Mouse (Mus musculus): ENCODE results near the gene B4galt4. TPM values are rescaled to one million over a fixed set of nuclear protein-coding genes. Genes with fewer than 3 reads are reported as not detected.

B4galt4 gene
- polyA plus RNA-seq, 1 experiment: 19.3 TPM

DNA sequence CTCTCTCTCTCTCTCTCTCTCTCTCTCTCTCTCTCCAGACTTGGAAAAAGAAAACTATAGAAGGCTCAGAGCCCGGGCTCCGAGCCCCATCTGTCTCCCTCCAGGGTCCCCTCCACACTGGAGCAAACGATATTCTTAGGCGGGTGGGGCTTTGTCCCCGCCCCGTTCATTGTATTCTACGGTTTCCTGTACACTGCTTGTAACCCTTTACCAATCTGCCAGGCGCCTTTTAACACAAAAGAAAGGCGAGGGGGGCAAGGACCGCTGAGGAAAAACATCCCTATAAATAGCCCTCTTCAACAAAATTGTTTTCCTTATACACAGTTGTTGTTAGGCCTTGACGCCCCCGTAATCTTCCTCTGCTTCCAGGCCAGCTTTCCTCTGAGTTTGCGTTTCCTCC is 17.1 kb upstream of the B4galt4 start:
- Histone ChIP-seq H3K27ac (ENCODE audit: insufficient read depth, low read length) (peak overlapping the region; percentile 81), H3K4me3 (ENCODE audit: insufficient read depth, low read length) (no peak overlapping the region), H3K4me1 (ENCODE audit: control insufficient read depth, insufficient read depth, low read length) (no peaks in the 10 kb centered on the region)
- no peak for TF ChIP-seq CTCF (IDR thresholded peaks at IDR 0.05; ENCODE audit: extremely low read depth, insufficient read depth, low read length)
- no peak for TF ChIP-seq POLR2A (IDR thresholded peaks at IDR 0.05; ENCODE audit: extremely low read depth, insufficient read depth, low read length)

DNA sequence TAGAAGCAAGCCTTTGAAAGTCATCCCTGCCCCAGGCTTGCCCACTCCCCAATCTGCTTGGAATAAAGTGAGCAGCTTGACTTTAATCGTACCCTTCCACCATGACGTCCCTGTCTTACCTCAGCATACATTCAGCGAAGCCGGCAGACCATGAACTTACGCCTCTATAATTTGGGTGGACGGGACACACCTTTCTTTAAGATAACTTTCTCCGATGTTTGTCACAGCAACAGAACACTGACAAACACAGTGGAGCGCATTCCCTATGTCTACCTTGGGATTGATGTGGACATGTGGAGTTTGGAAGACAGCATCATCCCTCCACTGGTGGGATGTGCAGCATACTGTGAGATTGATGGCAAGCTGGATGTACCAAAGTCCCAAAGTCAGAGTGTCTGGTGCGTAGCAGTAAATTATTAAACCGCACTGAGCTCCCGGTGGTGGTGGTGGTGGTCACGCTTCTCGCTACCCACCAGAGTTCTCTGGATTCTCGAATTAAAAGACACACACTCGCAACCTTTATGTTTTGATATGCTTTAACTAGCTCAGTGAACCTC is 13.4 kb upstream of the B4galt4 start:
- H3K4me1 ChIP-seq (ENCODE audit: control insufficient read depth, insufficient read depth, low read length): no peaks in the 10 kb centered on the region
- no peak overlapping the region for H3K27ac ChIP-seq (ENCODE audit: insufficient read depth, low read length)
- no peak overlapping the region for H3K4me3 ChIP-seq (ENCODE audit: insufficient read depth, low read length)
- TF ChIP-seq CTCF (IDR thresholded peaks at IDR 0.05; ENCODE audit: extremely low read depth, insufficient read depth, low read length): no peak

DNA sequence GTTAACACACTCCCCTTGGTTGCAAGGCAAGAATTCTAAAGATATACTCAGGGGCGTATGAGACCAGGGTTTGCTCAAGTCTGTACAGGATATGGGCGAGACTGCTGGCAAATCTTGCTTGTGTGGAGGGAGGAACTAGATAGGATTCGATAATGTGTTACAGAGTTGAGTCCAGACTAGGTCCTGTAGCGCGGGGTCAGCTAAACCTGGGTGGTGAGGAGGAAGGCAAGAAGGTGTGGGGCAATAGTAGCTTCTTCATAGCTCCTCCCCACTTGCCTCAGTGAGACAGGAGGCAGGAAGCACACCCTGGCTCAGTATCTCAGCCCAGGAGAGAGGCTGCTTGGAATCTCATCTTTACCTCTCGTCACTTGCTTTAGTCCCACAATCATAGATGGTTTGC is 12.9 kb upstream of the B4galt4 start:
- H3K4me1 ChIP-seq (ENCODE audit: control insufficient read depth, insufficient read depth, low read length): no peaks in the 10 kb centered on the region
- no peak for TF ChIP-seq POLR2A (IDR thresholded peaks at IDR 0.05; ENCODE audit: extremely low read depth, insufficient read depth, low read length)
- no peak for TF ChIP-seq CTCF (IDR thresholded peaks at IDR 0.05; ENCODE audit: extremely low read depth, insufficient read depth, low read length)
- H3K27ac ChIP-seq (ENCODE audit: insufficient read depth, low read length): no peak overlapping the region
- H3K4me3 ChIP-seq (ENCODE audit: insufficient read depth, low read length): no peak overlapping the region

DNA sequence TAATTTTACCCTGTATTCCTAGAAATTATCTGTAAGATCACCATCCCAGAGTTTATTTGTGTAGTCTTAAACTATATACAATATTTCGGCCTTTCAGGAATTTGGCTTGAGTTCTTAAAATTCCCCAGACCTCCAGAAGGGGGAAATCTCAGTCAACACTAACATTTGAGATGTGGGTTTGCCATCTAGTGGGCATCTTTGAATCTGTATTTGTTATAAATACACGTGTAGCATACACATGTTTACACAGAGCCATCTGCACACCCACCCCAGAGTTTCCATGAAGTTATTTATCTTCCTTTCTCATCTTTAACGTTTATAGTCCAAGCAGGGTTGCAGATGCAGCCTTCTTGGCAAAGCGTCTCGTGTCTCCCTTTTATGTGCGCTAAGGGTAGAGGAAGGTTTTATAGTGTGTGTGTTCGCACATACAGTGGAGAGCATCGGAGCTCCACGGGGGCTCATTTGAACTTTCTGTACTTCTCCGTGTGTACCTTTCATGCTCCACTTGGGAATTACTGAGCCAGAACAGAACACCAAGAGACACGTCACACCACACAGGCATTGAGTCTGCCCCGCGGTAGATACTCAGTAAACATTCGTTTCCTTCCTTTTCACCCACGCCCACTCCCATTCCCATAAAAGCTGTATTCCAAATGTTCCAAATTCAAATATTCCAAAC is 12.3 kb upstream of the B4galt4 start:
- Histone ChIP-seq H3K4me1 (ENCODE audit: control insufficient read depth, insufficient read depth, low read length) (no peaks in the 10 kb centered on the region), H3K27ac (ENCODE audit: insufficient read depth, low read length) (no peak overlapping the region), H3K4me3 (ENCODE audit: insufficient read depth, low read length) (peak overlapping the region; percentile 10; the same call in 1 of the 2 replicates)
- TF ChIP-seq POLR2A (IDR thresholded peaks at IDR 0.05; ENCODE audit: extremely low read depth, insufficient read depth, low read length) (no peak), CTCF (IDR thresholded peaks at IDR 0.05; ENCODE audit: extremely low read depth, insufficient read depth, low read length) (peak; percentile 54; the same call in 1 of the 2 replicates)

GRCm38 (mm10) chr16:38730921-38731320 is 11.1 kb upstream of the B4galt4 start:
- H3K4me3 ChIP-seq (ENCODE audit: insufficient read depth, low read length): no peak overlapping the region
- no peak overlapping the region for H3K27ac ChIP-seq (ENCODE audit: insufficient read depth, low read length)
- no peaks in the 10 kb centered on the region for H3K4me1 ChIP-seq (ENCODE audit: control insufficient read depth, insufficient read depth, low read length)
- TF ChIP-seq POLR2A (IDR thresholded peaks at IDR 0.05; ENCODE audit: extremely low read depth, insufficient read depth, low read length) (no peak), CTCF (IDR thresholded peaks at IDR 0.05; ENCODE audit: extremely low read depth, insufficient read depth, low read length) (no peak)

DNA sequence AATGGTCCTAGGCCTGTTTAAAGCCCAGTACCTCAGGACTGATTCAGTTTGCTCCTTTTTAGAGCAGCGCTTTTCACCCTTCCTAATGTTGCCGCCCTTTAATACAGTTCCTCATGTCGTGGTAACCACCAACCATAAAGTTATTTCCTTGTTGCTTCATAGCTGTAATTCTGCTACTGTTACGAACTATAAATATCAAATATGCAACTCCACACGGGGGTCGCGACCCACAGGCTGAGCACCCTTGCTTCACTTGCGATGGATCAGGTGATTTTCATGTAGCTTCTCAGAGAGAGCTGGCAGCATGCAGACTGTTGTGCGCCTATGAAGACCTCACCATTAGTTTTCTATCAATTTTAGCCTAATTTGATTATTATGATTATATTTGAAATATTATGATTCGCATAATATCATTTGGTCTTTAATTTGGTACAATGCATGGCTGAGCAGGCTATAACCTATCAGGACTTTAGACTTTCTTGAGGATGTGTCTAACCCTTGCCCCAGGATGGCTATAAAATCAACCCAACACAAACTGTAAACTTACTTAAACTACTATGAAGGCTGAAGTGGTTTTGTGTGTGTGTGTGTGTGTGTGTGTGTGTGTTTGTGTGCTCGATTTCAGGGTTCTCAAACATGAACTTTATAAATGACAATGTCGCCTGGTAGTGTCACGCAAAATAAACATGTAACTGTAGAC is 710 bp upstream of the B4galt4 start:
- no peak for TF ChIP-seq POLR2A (IDR thresholded peaks at IDR 0.05; ENCODE audit: extremely low read depth, insufficient read depth, low read length)
- TF ChIP-seq CTCF (IDR thresholded peaks at IDR 0.05; ENCODE audit: extremely low read depth, insufficient read depth, low read length): no peak
- Histone ChIP-seq H3K27ac (ENCODE audit: insufficient read depth, low read length) (no peak overlapping the region), H3K4me3 (ENCODE audit: insufficient read depth, low read length) (peak overlapping the region; percentile 79), H3K4me1 (ENCODE audit: control insufficient read depth, insufficient read depth, low read length) (no peaks in the 10 kb centered on the region; the same call in 1 of the 2 replicates)

- no peaks in the 10 kb centered on the region; the same call in 1 of the 2 replicates for H3K4me1 ChIP-seq (ENCODE audit: control insufficient read depth, insufficient read depth, low read length)
- TF ChIP-seq CTCF (IDR thresholded peaks at IDR 0.05; ENCODE audit: extremely low read depth, insufficient read depth, low read length): no peak
- no peak for TF ChIP-seq POLR2A (IDR thresholded peaks at IDR 0.05; ENCODE audit: extremely low read depth, insufficient read depth, low read length)
- peak overlapping the region; percentile 79 for H3K4me3 ChIP-seq (ENCODE audit: insufficient read depth, low read length)
- H3K27ac ChIP-seq (ENCODE audit: insufficient read depth, low read length): peak overlapping the region; percentile 95
Observed at GRCm38 (mm10) chr16:38742659-38743131, 631 bp downstream of the B4galt4 start.

GRCm38 (mm10) chr16:38743941-38744673 is 2.0 kb downstream of the B4galt4 start:
- Histone ChIP-seq H3K27ac (ENCODE audit: insufficient read depth, low read length) (peak overlapping the region; percentile 76), H3K4me3 (ENCODE audit: insufficient read depth, low read length) (no peak overlapping the region), H3K4me1 (ENCODE audit: control insufficient read depth, insufficient read depth, low read length) (no peaks in the 10 kb centered on the region; the same call in 1 of the 2 replicates)
- TF ChIP-seq POLR2A (IDR thresholded peaks at IDR 0.05; ENCODE audit: extremely low read depth, insufficient read depth, low read length) (no peak), CTCF (IDR thresholded peaks at IDR 0.05; ENCODE audit: extremely low read depth, insufficient read depth, low read length) (no peak)

- Histone ChIP-seq H3K27ac (ENCODE audit: insufficient read depth, low read length) (no peak overlapping the region), H3K4me3 (ENCODE audit: insufficient read depth, low read length) (no peak overlapping the region), H3K4me1 (ENCODE audit: control insufficient read depth, insufficient read depth, low read length) (no peaks in the 10 kb centered on the region)
- TF ChIP-seq POLR2A (IDR thresholded peaks at IDR 0.05; ENCODE audit: extremely low read depth, insufficient read depth, low read length): no peak
Observed at GRCm38 (mm10) chr16:38750803-38751202, 8.7 kb downstream of the B4galt4 start.

Data from cortical plate, adult 2 months (tissue).